Mouse (Mus musculus) layer of hippocampus, adult 9-11 months (tissue): ENCODE measurements around the gene Col16a1.
A peak's percentile ranks its signal among the peaks of the same experiment; 100 is the strongest.

ENCODE experiments used
- DNase-seq: peaks from one replicate; pipeline ENCODE4 v3.0.0; 2022

Col16a1 gene

GRCm38 (mm10) chr4:130133399-130133798 is 85.8 kb downstream of the Col16a1 start:
- DNase-seq: no peak

GRCm38 (mm10) chr4:130138441-130139213 is 91.0 kb downstream of the Col16a1 start:
- DNase-seq: peak; percentile 52

GRCm38 (mm10) chr4:130139214-130139492 is 91.5 kb downstream of the Col16a1 start, which contains the start of gene Hcrtr1:
TSS of gene Hcrtr1 (minus strand) at chr4:130139359.
- no peak for DNase-seq

- peak; percentile 69 for DNase-seq
These were observed 93.4 kb downstream of the Col16a1 start for GRCm38 (mm10) chr4:130140992-130141402.

- DNase-seq: no peak
These were observed 94.1 kb downstream of the Col16a1 start for GRCm38 (mm10) chr4:130141786-130142185.

GRCm38 (mm10) chr4:130148405-130148804 is 100.8 kb downstream of the Col16a1 start:
- DNase-seq: no peak
